Mouse (Mus musculus) testis, adult 2 months (tissue): ENCODE results near the gene Ap3b1.

Experiments used
- CTCF ChIP-seq: fragments of 200-500 bp; IDR thresholded peaks from 2 replicates; pipeline ENCODE4 v1.5.1; 2012; ENCODE audit warnings: low read depth, mild to moderate bottlenecking, inconsistent platforms, low read length, moderate library complexity; ENCODE audit not compliant: control insufficient read depth, insufficient read depth, insufficient replicate concordance
- POLR2A ChIP-seq: fragments of 200-500 bp; IDR thresholded peaks from 2 replicates; pipeline ENCODE4 v1.6.1; 2012; ENCODE audit warnings: low read depth, mild to moderate bottlenecking, inconsistent platforms, low read length, moderate library complexity; ENCODE audit not compliant: control insufficient read depth

DNA sequence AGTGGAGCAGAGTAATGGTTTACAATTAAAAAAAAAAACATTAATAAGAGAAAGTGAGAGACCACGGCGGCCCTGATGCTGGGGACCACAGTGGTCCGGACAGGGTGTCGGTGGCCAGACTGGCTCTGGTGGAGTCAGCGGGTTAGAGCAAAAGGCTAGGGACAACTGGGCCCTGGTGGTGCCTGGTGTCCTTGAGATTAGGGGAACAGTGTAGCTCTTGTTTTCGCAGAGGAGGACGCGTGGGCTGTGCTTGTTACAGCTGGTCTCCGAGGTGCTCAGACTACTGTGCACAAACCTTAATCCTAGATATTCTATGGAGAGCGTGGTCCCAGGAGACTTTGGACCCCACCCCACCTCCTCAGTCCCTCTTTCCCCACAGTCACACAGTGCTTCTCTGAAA lies 250.2 kb downstream of the Ap3b1 start:
- TF ChIP-seq POLR2A (no peak), CTCF (no peak)
